Mouse (Mus musculus) MEL (cell line): ENCODE data around the gene Chadl. TPM values are rescaled to one million over a fixed set of nuclear protein-coding genes. Genes with fewer than 3 reads are reported as not detected.
A peak's percentile ranks its signal among the peaks of the same experiment; 100 is the strongest.

Experiments used
- DNase-seq: peaks from one replicate; pipeline ENCODE4 v3.0.0; 2011; ENCODE audit warnings: low read depth, low spot score
- H3K27ac ChIP-seq: 2 replicates; pipeline ENCODE4 v1.5.1; 2012; ENCODE audit warnings: low read depth, mild to moderate bottlenecking, control low read depth, low read length, moderate library complexity; ENCODE audit not compliant: control insufficient read depth
- H3K27me3 ChIP-seq, 2 experiments: fragments of 150-350 bp in 1 of 2; sonication (generic) in 1 of 2; 2 replicates each; pipeline ENCODE4 v1.6.1; 2012; ENCODE audit warnings: low read length in 2 of 2, mild to moderate bottlenecking in 2 of 2, improper control_type of control experiment in 1 of 2, moderate library complexity in 1 of 2; ENCODE audit not compliant: insufficient read depth in 2 of 2, control insufficient read depth in 1 of 2
- H3K36me3 ChIP-seq, 2 experiments: 2 replicates each; pipeline ENCODE4 v1.6.1; 2012 to 2014; ENCODE audit warnings: low read length in 2 of 2, improper control_type of control experiment in 1 of 2, inconsistent platforms in 1 of 2, mild to moderate bottlenecking in 1 of 2; ENCODE audit not compliant: insufficient read depth in 2 of 2, control insufficient read depth in 1 of 2
- H3K4me1 ChIP-seq, 2 experiments: fragments of 150-350 bp in 1 of 2; sonication (generic) in 1 of 2; 2 replicates each; pipeline ENCODE4 v1.6.1; 2012; ENCODE audit warnings: low read length in 2 of 2, improper control_type of control experiment in 1 of 2, mild to moderate bottlenecking in 1 of 2; ENCODE audit not compliant: insufficient read depth in 2 of 2, control insufficient read depth in 1 of 2
- H3K4me3 ChIP-seq, 2 experiments: fragments of 150-350 bp in 1 of 2; sonication (generic) in 1 of 2; 2 replicates each; pipeline ENCODE4 v1.5.1; 2012; ENCODE audit warnings: low read depth in 2 of 2, low read length in 2 of 2, mild to moderate bottlenecking in 2 of 2, moderate library complexity in 2 of 2, control low read depth in 1 of 2, improper control_type of control experiment in 1 of 2; ENCODE audit not compliant: control insufficient read depth in 1 of 2, insufficient read depth in 1 of 2
- H3K79me2 ChIP-seq: 2 replicates; pipeline ENCODE4 v1.6.1; 2012; ENCODE audit warnings: mild to moderate bottlenecking, low read length, moderate library complexity; ENCODE audit not compliant: control insufficient read depth, poor library complexity, insufficient read depth
- H3K9ac ChIP-seq: 2 replicates; pipeline ENCODE4 v1.6.1; 2012; ENCODE audit warnings: low read depth, mild to moderate bottlenecking, control low read depth, low read length, moderate library complexity; ENCODE audit not compliant: control insufficient read depth, poor library complexity, severe bottlenecking
- H3K9me3 ChIP-seq: fragments of 150-350 bp; sonication (generic); replicated peaks from 2 replicates; pipeline ENCODE4 v1.6.1; 2012; ENCODE audit warnings: mild to moderate bottlenecking, low read length, improper control_type of control experiment, moderate library complexity; ENCODE audit not compliant: insufficient read depth
- BHLHE40 ChIP-seq: IDR thresholded peaks from 2 replicates; pipeline ENCODE4 v1.6.1; 2012; ENCODE audit warnings: low read depth, mild to moderate bottlenecking, inconsistent platforms, low read length, improper control_type of control experiment, borderline replicate concordance
- CTCF ChIP-seq, 3 experiments: IDR thresholded peaks in 2 of 3; conservative IDR thresholded peaks in 1 of 3; 2 replicates each; pipeline ENCODE4 v1.5.1; 2011 to 2012; ENCODE audit warnings: low read length in 3 of 3, low read depth in 2 of 3, mild to moderate bottlenecking in 2 of 3, improper control_type of control experiment in 1 of 3, inconsistent platforms in 1 of 3, mixed read lengths in 1 of 3, moderate library complexity in 1 of 3; ENCODE audit not compliant: control insufficient read depth in 1 of 3, insufficient read depth in 1 of 3, poor library complexity in 1 of 3, severe bottlenecking in 1 of 3
- E2F4 ChIP-seq: IDR thresholded peaks from 2 replicates; pipeline ENCODE4 v1.6.1; 2011; ENCODE audit warnings: low read depth, low read length, improper control_type of control experiment, borderline replicate concordance
- ELF1 ChIP-seq: IDR thresholded peaks from 2 replicates; pipeline ENCODE4 v1.6.1; 2014; ENCODE audit warnings: low read depth, mild to moderate bottlenecking, inconsistent platforms, low read length, improper control_type of control experiment, moderate library complexity
- EP300 ChIP-seq, 2 experiments: IDR thresholded peaks; 2 replicates each; pipeline ENCODE4 v1.6.1; 2011; ENCODE audit warnings: improper control_type of control experiment in 2 of 2, low read length in 2 of 2, low read depth in 1 of 2, mild to moderate bottlenecking in 1 of 2
- GABPA ChIP-seq: IDR thresholded peaks from 2 replicates; pipeline ENCODE4 v1.6.1; 2012; ENCODE audit warnings: low read depth, mild to moderate bottlenecking, inconsistent platforms, low read length, improper control_type of control experiment, moderate library complexity
- GATA1 ChIP-seq: IDR thresholded peaks from 2 replicates; pipeline ENCODE4 v1.6.1; 2011; ENCODE audit warnings: low read depth, low read length, improper control_type of control experiment
- HCFC1 ChIP-seq: IDR thresholded peaks from 2 replicates; pipeline ENCODE4 v1.6.1; 2012; ENCODE audit warnings: low read depth, mild to moderate bottlenecking, inconsistent platforms, low read length, improper control_type of control experiment, moderate library complexity
- JUND ChIP-seq: IDR thresholded peaks from 2 replicates; pipeline ENCODE4 v1.6.1; 2011; ENCODE audit warnings: low read depth, mild to moderate bottlenecking, improper control_type of control experiment, low read length
- KAT2A ChIP-seq: conservative IDR thresholded peaks from 2 replicates; pipeline ENCODE4 v1.6.1; 2012; ENCODE audit warnings: low read depth, low read length, improper control_type of control experiment, inconsistent platforms
- MAFK ChIP-seq: IDR thresholded peaks from 2 replicates; pipeline ENCODE4 v1.6.1; 2011; ENCODE audit warnings: low read depth, mild to moderate bottlenecking, low read length, improper control_type of control experiment, borderline replicate concordance
- MAX ChIP-seq: IDR thresholded peaks from 2 replicates; pipeline ENCODE4 v1.6.1; 2011; ENCODE audit warnings: low read length, improper control_type of control experiment
- MAZ ChIP-seq: IDR thresholded peaks from 2 replicates; pipeline ENCODE4 v1.6.1; 2012; ENCODE audit warnings: low read depth, mild to moderate bottlenecking, inconsistent platforms, low read length, improper control_type of control experiment
- MXI1 ChIP-seq: IDR thresholded peaks from 2 replicates; pipeline ENCODE4 v1.6.1; 2011; ENCODE audit warnings: mild to moderate bottlenecking, low read depth, low read length, improper control_type of control experiment
- NELFE ChIP-seq: IDR thresholded peaks from 2 replicates; pipeline ENCODE4 v1.6.1; 2011; ENCODE audit warnings: low read depth, low read length, improper control_type of control experiment
- NRF1 ChIP-seq: IDR thresholded peaks from 2 replicates; pipeline ENCODE4 v1.6.1; 2014; ENCODE audit warnings: low read depth, mild to moderate bottlenecking, inconsistent platforms, low read length, improper control_type of control experiment, moderate library complexity; ENCODE audit not compliant: poor library complexity, insufficient read depth, severe bottlenecking
- POLR2AphosphoS2 ChIP-seq: IDR thresholded peaks from 2 replicates; pipeline ENCODE4 v1.6.1; 2011; ENCODE audit warnings: low read length, improper control_type of control experiment
- POLR2AphosphoS5 ChIP-seq: IDR thresholded peaks from 2 replicates; pipeline ENCODE4 v1.6.1; 2012; ENCODE audit warnings: low read depth, borderline replicate concordance, mild to moderate bottlenecking, inconsistent platforms, low read length, moderate library complexity, mixed read lengths
- RAD21 ChIP-seq: IDR thresholded peaks from 2 replicates; pipeline ENCODE4 v1.6.1; 2011; ENCODE audit warnings: mild to moderate bottlenecking, low read depth, low read length, improper control_type of control experiment
- RCOR1 ChIP-seq: IDR thresholded peaks from 2 replicates; pipeline ENCODE4 v1.6.1; 2012; ENCODE audit warnings: low read depth, mild to moderate bottlenecking, inconsistent platforms, low read length, improper control_type of control experiment
- SIN3A ChIP-seq: IDR thresholded peaks from 2 replicates; pipeline ENCODE4 v1.6.1; 2012; ENCODE audit warnings: low read length, improper control_type of control experiment, inconsistent platforms
- SMC3 ChIP-seq: IDR thresholded peaks from 2 replicates; pipeline ENCODE4 v1.6.1; 2011; ENCODE audit warnings: low read depth, low read length, improper control_type of control experiment
- TAL1 ChIP-seq: IDR thresholded peaks from 2 replicates; pipeline ENCODE4 v1.6.1; 2012; ENCODE audit warnings: mild to moderate bottlenecking, inconsistent platforms, low read length, moderate library complexity, mixed read lengths
- TCF12 ChIP-seq: IDR thresholded peaks from 2 replicates; pipeline ENCODE4 v1.6.1; 2014; ENCODE audit warnings: low read depth, mild to moderate bottlenecking, inconsistent platforms, low read length, improper control_type of control experiment, moderate library complexity
- UBTF ChIP-seq: IDR thresholded peaks from 2 replicates; pipeline ENCODE4 v1.6.1; 2012; ENCODE audit warnings: low read depth, mild to moderate bottlenecking, inconsistent platforms, low read length, improper control_type of control experiment, moderate library complexity, borderline replicate concordance; ENCODE audit not compliant: insufficient read depth
- USF2 ChIP-seq, 2 experiments: IDR thresholded peaks; 2 replicates each; pipeline ENCODE4 v1.6.1; 2011 to 2012; ENCODE audit warnings: improper control_type of control experiment in 2 of 2, low read length in 2 of 2, borderline replicate concordance in 1 of 2, inconsistent platforms in 1 of 2, low read depth in 1 of 2, mild to moderate bottlenecking in 1 of 2; ENCODE audit not compliant: insufficient read depth in 1 of 2
- ZC3H11A ChIP-seq: IDR thresholded peaks from 2 replicates; pipeline ENCODE4 v1.6.1; 2012; ENCODE audit warnings: low read depth, mild to moderate bottlenecking, inconsistent platforms, low read length, improper control_type of control experiment
- ZKSCAN1 ChIP-seq: IDR thresholded peaks from 2 replicates; pipeline ENCODE4 v1.6.1; 2012; ENCODE audit warnings: low read depth, mild to moderate bottlenecking, inconsistent platforms, low read length, improper control_type of control experiment, moderate library complexity
- ZMIZ1 ChIP-seq: IDR thresholded peaks from 2 replicates; pipeline ENCODE4 v1.6.1; 2012; ENCODE audit warnings: low read depth, mild to moderate bottlenecking, inconsistent platforms, low read length, improper control_type of control experiment, moderate library complexity
- ZNF384 ChIP-seq: IDR thresholded peaks from 2 replicates; pipeline ENCODE4 v1.6.1; 2012; ENCODE audit warnings: low read depth, mild to moderate bottlenecking, inconsistent platforms, low read length, improper control_type of control experiment
- polyA plus RNA-seq, 2 experiments: library from polyadenylated mRNA; stranded (reverse) in 1 of 2; unstranded in 1 of 2; fragments of >175 nt in 1 of 2; fragments of >200 nt in 1 of 2; gene quantifications; 2 replicates each; pipeline versions ENCODE4 v1.2.1 to v1.2.4; 2012; ENCODE audit warnings: low replicate concordance in 2 of 2, low read depth in 1 of 2; ENCODE audit not compliant: insufficient read length in 2 of 2, insufficient read depth in 1 of 2, missing spikeins in 1 of 2
- total RNA-seq: library from RNA; depleted of rRNA; stranded (reverse); fragments of 300-350 nt; gene quantifications from 2 replicates; pipeline ENCODE4 v1.2.3, GENCODE M21; 2012

The Chadl gene
- total and polyA plus RNA-seq, 3 experiments, result 0.42 to 0.72 TPM; not detected in 1

- H3K4me1 ChIP-seq, result no peaks in the 10 kb centered on the region
- H3K36me3 ChIP-seq, result peaks cover 0 to 4% of the 10 kb centered on the region in 2 experiments; a peak in 2 of 4 replicates
- H3K9me3 ChIP-seq, result no peaks in the 10 kb centered on the region
Observed at GRCm38 (mm10) chr15:81676637-81677036, 20.4 kb downstream of the Chadl start.

GRCm38 (mm10) chr15:81670231-81670640 lies 26.9 kb downstream of the Chadl start:
- H3K4me1 ChIP-seq, result peaks cover under 1 to 3% of the 10 kb centered on the region in 2 experiments; a peak in 2 of 4 replicates
- H3K4me3 ChIP-seq, result no peak overlapping the region
- H3K27ac ChIP-seq, result no peak overlapping the region
- TF ChIP-seq MAZ (no peak), EP300 (IDR thresholded peaks at IDR 0.05; ENCODE audit: low read depth in 1 of 2, low read length in 2 of 2) (no peak), KAT2A (no peak), ZC3H11A (peak; percentile 56), ZMIZ1 (no peak), NRF1 (no peak), GATA1 (no peak), POLR2AphosphoS5 (no peak), SMC3 (peak; percentile 79), RCOR1 (no peak), MXI1 (no peak), TCF12 (no peak), HCFC1 (no peak), USF2 (IDR thresholded peaks at IDR 0.05; ENCODE audit: borderline replicate concordance in 1 of 2, insufficient read depth in 1 of 2, low read depth in 1 of 2, low read length in 2 of 2) (no peak), UBTF (no peak), NELFE (no peak), RAD21 (peak; percentile 74), MAFK (no peak), SIN3A (peak; percentile 35; the same call in 1 of the 2 replicates), MAX (no peak), ZKSCAN1 (no peak), JUND (no peak), ZNF384 (0 out of 2 replicates have a peak, but pooled peaks have one; percentile 15), BHLHE40 (no peak), E2F4 (no peak), POLR2AphosphoS2 (no peak), ELF1 (no peak), GABPA (no peak), CTCF (IDR thresholded peaks at IDR 0.05 in 2 of 3, conservative IDR thresholded peaks at IDR 0.05 in 1 of 3; ENCODE audit: control insufficient read depth in 1 of 3, insufficient read depth in 1 of 3, low read depth in 2 of 3, low read length in 3 of 3, poor library complexity in 1 of 3, severe bottlenecking in 1 of 3) (peak; percentile 67 to 81 (median 69))
- TF ChIP-seq, all 39 proteins: peak for 6
- Histone ChIP-seq H3K36me3 (peaks cover under 1 to 8% of the 10 kb centered on the region in 2 experiments; a peak in 3 of 4 replicates), H3K79me2 (peaks cover 8% of the 10 kb centered on the region), H3K9me3 (no peaks in the 10 kb centered on the region), H3K9ac (no peak overlapping the region), H3K27me3 (no peaks in the 10 kb centered on the region)
- DNase-seq, result peak; percentile 65

More at GRCm38 (mm10) chr15:81676637-81677036, 20.4 kb downstream of the Chadl start:
- TF ChIP-seq POLR2AphosphoS5 (no peak), TAL1 (no peak)
- Histone ChIP-seq H3K4me3 (no peak overlapping the region), H3K79me2 (no peaks in the 10 kb centered on the region), H3K27me3 (no peaks in the 10 kb centered on the region), H3K27ac (no peak overlapping the region), H3K9ac (no peak overlapping the region)
- no peak for DNase-seq
